Mouse (Mus musculus) embryonic facial prominence, embryonic 13.5 days (tissue): ENCODE data around the gene Fgfr2. TPM values are rescaled to one million over a fixed set of nuclear protein-coding genes. Genes with fewer than 3 reads are reported as not detected.

Experiments
- ATAC-seq: fragments of 200-750 bp; cut with Nextera tagmentation; 2 replicates; pipeline ENCODE4 v1.8.0; 2017; ENCODE audit warnings: low read depth; ENCODE audit not compliant: insufficient number of reproducible peaks, insufficient read depth, low FRiP score, low TSS enrichment
- H3K27ac ChIP-seq: fragments of 300-500 bp; sonication (generic); 2 replicates; pipeline ENCODE4 v1.5.1; 2015; ENCODE audit warnings: moderate library complexity, mild to moderate bottlenecking, inconsistent platforms
- H3K27me3 ChIP-seq: fragments of 300-500 bp; sonication (generic); 2 replicates; pipeline ENCODE4 v1.6.1; 2015; ENCODE audit warnings: mild to moderate bottlenecking, inconsistent platforms
- H3K36me3 ChIP-seq: fragments of 300-500 bp; sonication (generic); 2 replicates; pipeline ENCODE4 v1.6.1; 2015; ENCODE audit warnings: mild to moderate bottlenecking, inconsistent platforms
- H3K4me1 ChIP-seq: fragments of 300-500 bp; sonication (generic); 2 replicates; pipeline ENCODE4 v1.6.1; 2015; ENCODE audit warnings: inconsistent platforms
- H3K4me2 ChIP-seq: fragments of 300-500 bp; sonication (generic); 2 replicates; pipeline ENCODE4 v1.6.1; 2015; ENCODE audit warnings: moderate library complexity, mild to moderate bottlenecking, inconsistent platforms
- H3K4me3 ChIP-seq: fragments of 300-500 bp; sonication (generic); 2 replicates; pipeline ENCODE4 v1.5.1; 2015; ENCODE audit warnings: mild to moderate bottlenecking, inconsistent platforms
- H3K9ac ChIP-seq: fragments of 300-500 bp; sonication (generic); 2 replicates; pipeline ENCODE4 v1.6.1; 2015; ENCODE audit warnings: mild to moderate bottlenecking, inconsistent platforms
- H3K9me3 ChIP-seq: fragments of 300-500 bp; sonication (generic); 2 replicates; pipeline ENCODE4 v1.6.1; 2016; ENCODE audit warnings: inconsistent platforms
- WGBS: fragments of 180-500 bp; shearing (Covaris S2); methylation state at CpG from one replicate; pipeline ENCODE4 v1.1.7; 2015; ENCODE audit warnings: mixed read lengths; 5-methylcytosine and 5-hydroxymethylcytosine counted together
- polyA plus RNA-seq: library from polyadenylated mRNA; unstranded; fragments of >200 nt; fragmentation: Nextera tagmentation; extraction: Ambion mirVana; gene quantifications from 2 replicates; pipeline ENCODE4 v1.2.1, GENCODE M21; 2015

Gene Fgfr2
- polyA plus RNA-seq, 1 experiment from 2014 or later, result 174 TPM

DNA sequence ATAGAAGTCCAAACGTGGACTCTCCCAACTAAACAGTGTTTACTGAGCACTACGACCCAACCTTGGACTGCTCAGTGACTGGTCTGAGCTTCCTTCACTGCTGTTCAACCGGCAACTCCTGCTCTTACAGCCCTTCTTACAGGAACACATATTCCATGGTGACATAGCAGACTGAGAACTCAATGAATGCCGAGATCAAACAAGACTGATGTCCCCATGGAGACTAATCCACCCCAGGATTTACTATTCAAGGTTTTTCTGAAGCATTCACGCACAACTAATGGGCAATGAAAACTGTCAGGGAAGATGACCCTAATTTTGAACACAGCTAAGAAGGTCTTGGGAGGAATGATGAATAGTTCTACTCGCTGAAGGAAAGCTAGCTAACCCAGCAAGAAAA is 2650.5 kb downstream of the Fgfr2 start:
- Histone ChIP-seq H3K9ac (no peak overlapping the region), H3K4me1 (0 out of 2 replicates have a peak, but pooled peaks cover 7% of the 10 kb centered on the region), H3K27me3 (no peaks in the 10 kb centered on the region), H3K4me2 (no peak overlapping the region), H3K36me3 (no peaks in the 10 kb centered on the region), H3K9me3 (no peaks in the 10 kb centered on the region), H3K27ac (no peak overlapping the region), H3K4me3 (no peak overlapping the region)
- WGBS, result 57% methylated on average over 6 of the region's 6 CpGs
- no peak for ATAC-seq

DNA sequence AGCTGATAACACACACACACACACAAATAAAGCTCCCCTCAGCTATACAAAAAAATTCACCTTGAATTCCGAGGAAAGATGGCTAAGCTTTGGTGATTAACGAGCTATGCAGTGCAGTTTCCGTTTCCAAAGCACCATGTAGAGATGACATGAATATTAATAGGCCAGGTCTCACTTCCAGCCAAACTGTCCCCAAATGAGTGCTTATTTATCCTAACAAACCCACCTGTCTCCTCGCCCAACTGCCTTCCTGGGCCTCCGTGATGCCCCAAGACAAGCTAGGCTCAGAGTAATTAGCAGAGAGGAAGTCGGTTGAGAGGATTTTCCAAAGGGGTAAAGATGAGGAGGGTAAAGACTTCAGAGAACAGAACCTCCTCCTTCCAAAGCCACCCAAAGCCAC is 2652.1 kb downstream of the Fgfr2 start:
- WGBS, result 51% methylated on average over 6 of the region's 6 CpGs
- no peaks in the 10 kb centered on the region for H3K9me3 ChIP-seq
- ATAC-seq, result no peak

GRCm38 (mm10) chr7:130455587-130456246 is 2667.4 kb downstream of the Fgfr2 start:
- ATAC-seq, result no peak

More for the DNA sequence above, 2652.1 kb downstream of the Fgfr2 start:
- Histone ChIP-seq H3K27me3 (no peaks in the 10 kb centered on the region), H3K36me3 (peaks cover 4% of the 10 kb centered on the region; the same call in 1 of the 2 replicates), H3K4me1 (0 out of 2 replicates have a peak, but pooled peaks cover 7% of the 10 kb centered on the region), H3K9ac (no peak overlapping the region), H3K4me3 (no peak overlapping the region), H3K4me2 (no peak overlapping the region), H3K27ac (no peak overlapping the region)

DNA sequence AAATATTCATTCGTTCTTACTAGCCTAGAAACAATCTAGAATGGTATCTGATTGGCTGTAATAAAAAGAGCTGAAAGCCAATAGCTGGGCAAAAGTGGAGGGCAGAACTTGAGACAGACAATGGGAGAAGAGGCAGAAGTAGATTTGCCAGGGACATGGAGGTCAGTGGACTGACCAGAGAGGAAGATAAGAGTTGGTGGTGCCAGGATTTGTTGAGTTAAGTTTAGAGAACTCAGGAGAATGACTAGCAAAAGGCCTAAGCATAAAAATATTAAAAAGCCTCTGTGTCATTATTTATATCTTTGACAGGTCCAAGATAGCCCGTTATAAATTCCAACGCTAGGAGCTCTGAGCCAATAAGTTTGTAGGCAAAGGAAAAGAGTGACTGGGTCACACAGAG is 2668.9 kb downstream of the Fgfr2 start:
- no peak for ATAC-seq
- H3K27ac ChIP-seq, result no peak overlapping the region
- H3K4me3 ChIP-seq, result no peak overlapping the region
- H3K27me3 ChIP-seq, result no peaks in the 10 kb centered on the region
- no peaks in the 10 kb centered on the region for H3K4me1 ChIP-seq
- H3K4me2 ChIP-seq, result no peak overlapping the region
- no peaks in the 10 kb centered on the region for H3K9me3 ChIP-seq
- peaks cover 46% of the 10 kb centered on the region for H3K36me3 ChIP-seq
- 89% methylated on average over 3 of the region's 3 CpGs for WGBS
- no peak overlapping the region for H3K9ac ChIP-seq

More at GRCm38 (mm10) chr7:130455587-130456246, 2667.4 kb downstream of the Fgfr2 start:
- H3K4me1 ChIP-seq, result no peaks in the 10 kb centered on the region
- H3K36me3 ChIP-seq, result peaks cover 52% of the 10 kb centered on the region
- no peaks in the 10 kb centered on the region for H3K27me3 ChIP-seq
- peak overlapping the region; percentile 16; the same call in 1 of the 2 replicates for H3K27ac ChIP-seq
- no peak overlapping the region for H3K4me2 ChIP-seq
- WGBS, result 49% methylated on average over 4 of the region's 4 CpGs
- H3K4me3 ChIP-seq, result no peak overlapping the region
- H3K9ac ChIP-seq, result no peak overlapping the region
- H3K9me3 ChIP-seq, result no peaks in the 10 kb centered on the region

- H3K9me3 ChIP-seq, result no peaks in the 10 kb centered on the region
- 95% methylated on average over 5 of the region's 5 CpGs for WGBS
- ATAC-seq, result no peak
- no peaks in the 10 kb centered on the region for H3K36me3 ChIP-seq
- no peak overlapping the region for H3K9ac ChIP-seq
- H3K4me1 ChIP-seq, result no peaks in the 10 kb centered on the region
- no peak overlapping the region for H3K4me3 ChIP-seq
- no peaks in the 10 kb centered on the region for H3K27me3 ChIP-seq
- H3K27ac ChIP-seq, result no peak overlapping the region
- H3K4me2 ChIP-seq, result no peak overlapping the region
These were observed 2687.4 kb downstream of the Fgfr2 start for GRCm38 (mm10) chr7:130435776-130436175.

GRCm38 (mm10) chr7:130432141-130432540 is 2691.0 kb downstream of the Fgfr2 start:
- WGBS, result 97% methylated on average over 2 of the region's 2 CpGs
- no peak for ATAC-seq

GRCm38 (mm10) chr7:130426586-130426985 is 2696.6 kb downstream of the Fgfr2 start:
- WGBS, result 2% methylated on average over 5 of the region's 5 CpGs
- peak; percentile 76 for ATAC-seq
- H3K27me3 ChIP-seq, result no peaks in the 10 kb centered on the region

More at GRCm38 (mm10) chr7:130432141-130432540, 2691.0 kb downstream of the Fgfr2 start:
- Histone ChIP-seq H3K4me3 (no peak overlapping the region), H3K27ac (no peak overlapping the region), H3K4me2 (no peak overlapping the region), H3K4me1 (peaks cover 8% of the 10 kb centered on the region), H3K36me3 (no peaks in the 10 kb centered on the region), H3K27me3 (no peaks in the 10 kb centered on the region), H3K9me3 (no peaks in the 10 kb centered on the region), H3K9ac (no peak overlapping the region)

DNA sequence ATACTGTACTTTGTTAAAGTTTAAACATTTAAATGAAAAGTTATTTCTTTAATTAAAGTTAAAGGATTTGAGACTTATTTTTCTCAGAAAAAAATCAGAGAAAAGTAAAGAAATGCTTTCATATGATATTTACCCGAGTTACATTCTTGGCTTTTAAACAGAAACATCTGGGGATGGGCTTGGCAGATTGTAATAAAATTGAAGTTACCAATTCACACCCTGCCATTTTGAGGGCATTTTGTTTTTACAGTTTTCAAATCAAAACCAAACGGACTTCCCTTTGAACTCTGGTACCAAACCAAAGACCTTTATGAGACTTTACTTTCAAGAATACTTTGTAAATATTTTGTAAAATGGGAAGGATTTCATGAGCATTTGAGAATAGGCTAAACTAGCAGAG is 2697.2 kb downstream of the Fgfr2 start:
- WGBS, result 25% methylated on average over 2 of the region's 2 CpGs
- H3K36me3 ChIP-seq, result no peaks in the 10 kb centered on the region
- no peaks in the 10 kb centered on the region for H3K27me3 ChIP-seq
- H3K4me3 ChIP-seq, result no peak overlapping the region
- H3K27ac ChIP-seq, result peak overlapping the region; percentile 81
- ATAC-seq, result no peak
- H3K4me1 ChIP-seq, result peaks cover 22% of the 10 kb centered on the region
- H3K4me2 ChIP-seq, result no peak overlapping the region
- no peaks in the 10 kb centered on the region for H3K9me3 ChIP-seq
- no peak overlapping the region for H3K9ac ChIP-seq

More at GRCm38 (mm10) chr7:130426586-130426985, 2696.6 kb downstream of the Fgfr2 start:
- H3K27ac ChIP-seq, result peak overlapping the region; percentile 81
- no peaks in the 10 kb centered on the region for H3K9me3 ChIP-seq
- H3K36me3 ChIP-seq, result no peaks in the 10 kb centered on the region
- H3K4me3 ChIP-seq, result no peak overlapping the region
- H3K4me1 ChIP-seq, result peaks cover 22% of the 10 kb centered on the region
- peak overlapping the region; percentile 33 for H3K4me2 ChIP-seq
- no peak overlapping the region for H3K9ac ChIP-seq

GRCm38 (mm10) chr7:130419961-130420360 is 2703.2 kb downstream of the Fgfr2 start:
- no peak for ATAC-seq
- Histone ChIP-seq H3K36me3 (no peaks in the 10 kb centered on the region), H3K4me3 (no peak overlapping the region), H3K27me3 (no peaks in the 10 kb centered on the region), H3K9ac (no peak overlapping the region), H3K27ac (no peak overlapping the region), H3K4me1 (peaks cover 7% of the 10 kb centered on the region), H3K9me3 (no peaks in the 10 kb centered on the region), H3K4me2 (no peak overlapping the region)
- WGBS, result 62% methylated on average over 1 of the region's 1 CpGs

GRCm38 (mm10) chr7:130407622-130408021 is 2715.5 kb downstream of the Fgfr2 start:
- ATAC-seq, result no peak
- peaks cover 3% of the 10 kb centered on the region; the same call in 1 of the 2 replicates for H3K36me3 ChIP-seq
- 76% methylated on average over 10 of the region's 10 CpGs for WGBS

GRCm38 (mm10) chr7:130403346-130403745 is 2719.8 kb downstream of the Fgfr2 start:
- Histone ChIP-seq H3K36me3 (peaks cover 3% of the 10 kb centered on the region; the same call in 1 of the 2 replicates), H3K4me2 (no peak overlapping the region), H3K27ac (no peak overlapping the region), H3K4me1 (peaks cover 6% of the 10 kb centered on the region), H3K4me3 (no peak overlapping the region), H3K9ac (no peak overlapping the region), H3K9me3 (no peaks in the 10 kb centered on the region), H3K27me3 (no peaks in the 10 kb centered on the region)
- no peak for ATAC-seq
- WGBS, result 59% methylated on average over 2 of the region's 2 CpGs

More at GRCm38 (mm10) chr7:130407622-130408021, 2715.5 kb downstream of the Fgfr2 start:
- no peak overlapping the region for H3K4me3 ChIP-seq
- H3K9me3 ChIP-seq, result no peaks in the 10 kb centered on the region
- H3K27me3 ChIP-seq, result no peaks in the 10 kb centered on the region
- peaks cover 10% of the 10 kb centered on the region for H3K4me1 ChIP-seq
- no peak overlapping the region for H3K9ac ChIP-seq
- H3K27ac ChIP-seq, result peak overlapping the region; percentile 66
- no peak overlapping the region for H3K4me2 ChIP-seq

DNA sequence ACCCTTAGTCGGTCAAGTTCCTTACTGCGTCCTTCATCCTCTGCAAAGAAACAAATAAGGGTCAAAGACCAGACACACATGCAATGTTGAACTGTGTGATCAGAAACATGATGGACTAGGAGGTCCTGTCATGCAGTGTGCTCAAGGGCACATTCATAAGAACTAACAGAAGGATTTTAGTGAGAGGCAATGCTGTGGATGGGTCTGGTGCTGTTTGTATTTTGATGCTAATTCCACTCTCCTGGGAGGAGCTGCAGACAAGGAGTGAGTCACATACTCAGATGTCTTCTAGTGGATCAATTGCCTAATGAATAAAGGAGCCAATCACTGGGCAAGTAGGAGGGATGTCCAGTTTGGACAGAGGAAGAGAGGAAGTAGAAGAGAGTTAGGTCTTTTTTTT is 2728.5 kb downstream of the Fgfr2 start:
- H3K4me2 ChIP-seq, result no peak overlapping the region
- no peak overlapping the region for H3K4me3 ChIP-seq
- no peaks in the 10 kb centered on the region for H3K9me3 ChIP-seq
- peaks cover 25% of the 10 kb centered on the region for H3K36me3 ChIP-seq
- H3K27me3 ChIP-seq, result no peaks in the 10 kb centered on the region
- no peak overlapping the region for H3K9ac ChIP-seq
- 91% methylated on average over 2 of the region's 2 CpGs for WGBS
- ATAC-seq, result no peak
- no peaks in the 10 kb centered on the region for H3K4me1 ChIP-seq
- no peak overlapping the region for H3K27ac ChIP-seq
